Comparison of ENCODE assay signal across 24 mouse cellular contexts in the genomic region with DNA sequence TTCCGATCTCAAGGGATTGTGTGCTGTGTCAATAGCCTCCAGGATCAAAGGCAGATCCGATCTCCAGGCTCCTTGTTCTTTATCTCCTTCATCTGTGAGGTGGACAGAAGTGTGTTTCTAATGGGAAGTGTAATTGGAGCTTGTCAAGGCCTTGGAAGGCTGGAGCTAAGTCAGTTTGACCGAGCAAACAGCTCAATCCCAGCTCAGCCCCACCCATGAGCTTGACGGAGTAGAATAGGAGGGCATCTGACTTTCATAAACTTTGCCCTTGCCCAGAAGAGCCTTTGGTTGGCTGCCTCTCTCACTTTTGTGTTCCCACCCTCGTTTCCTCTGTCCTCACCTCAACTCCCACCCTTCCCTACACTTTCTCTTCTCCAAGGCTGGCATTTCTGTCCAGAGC.
"Had no signal": no experiment of that assay in that cellular context is flagged by ENCODE, and none has a peak within 500 bp of the region (broad histone marks: within the 10 kb centered on the region; RNA-seq: fewer than 3 reads in every experiment).

No protein-coding gene starts in this region.

- H3K4me2 ChIP-seq: heart, embryonic 12.5 days; hindbrain, embryonic 12.5 days; hindbrain, embryonic 14.5 days; limb, embryonic 12.5 days had no signal

- H3K36me3 ChIP-seq: heart, embryonic 10.5 days; heart, embryonic 12.5 days; hindbrain, embryonic 10.5 days; hindbrain, embryonic 12.5 days; limb, embryonic 10.5 days; limb, embryonic 12.5 days had no signal

- DNase-seq: gastrocnemius, adult 2 months; gastrocnemius, postnatal 10 days; gastrocnemius, postnatal 25 days; heart, adult 18-20 months; heart, postnatal 10 days; heart, postnatal 4 days; kidney, adult 11 months; kidney, adult 2 months; kidney, adult 9 months; kidney, postnatal 10 days; kidney, postnatal 25 days; kidney, postnatal 4 days; liver had no signal

- H3K9ac ChIP-seq: heart, embryonic 12.5 days; hindbrain, embryonic 12.5 days; hindbrain, embryonic 14.5 days; limb, embryonic 12.5 days had no signal

- H3K27me3 ChIP-seq: heart, embryonic 12.5 days; hindbrain, embryonic 12.5 days; limb, embryonic 12.5 days had no signal

- ATAC-seq: hindbrain, embryonic 16.5 days; intestine, embryonic 16.5 days had no signal

- H3K27ac ChIP-seq: gastrocnemius, adult 2 months; heart, embryonic 10.5 days; hindbrain, embryonic 10.5 days; hindbrain, embryonic 12.5 days; hindbrain, embryonic 14.5 days; layer of hippocampus, adult 2 months; left cerebral cortex, adult 2 months; limb, embryonic 10.5 days; limb, embryonic 12.5 days had no signal

- H3K9me3 ChIP-seq: heart, embryonic 10.5 days; heart, embryonic 12.5 days; hindbrain, embryonic 10.5 days; hindbrain, embryonic 12.5 days; limb, embryonic 10.5 days; limb, embryonic 12.5 days had no signal

- H3K4me3 ChIP-seq: gastrocnemius, adult 2 months; heart, embryonic 10.5 days; heart, embryonic 12.5 days; hindbrain, embryonic 10.5 days; hindbrain, embryonic 12.5 days; layer of hippocampus, adult 2 months; left cerebral cortex, adult 2 months; limb, embryonic 10.5 days; limb, embryonic 12.5 days had no signal
